Mouse (Mus musculus): ENCODE data around the gene Rin1. TPM values are rescaled to one million over a fixed set of nuclear protein-coding genes. Genes with fewer than 3 reads are reported as not detected.
"Not testable (repeated sequence)": the region's sequence is repeated elsewhere in the genome, so short reads cannot be mapped to it uniquely, and the experiment has no call there.

Rin1 gene
- 2.6 and 4.4 TPM in 2 replicates for polyA plus RNA-seq (2015; fragmentation: Nextera tagmentation; extraction: Ambion mirVana)

DNA sequence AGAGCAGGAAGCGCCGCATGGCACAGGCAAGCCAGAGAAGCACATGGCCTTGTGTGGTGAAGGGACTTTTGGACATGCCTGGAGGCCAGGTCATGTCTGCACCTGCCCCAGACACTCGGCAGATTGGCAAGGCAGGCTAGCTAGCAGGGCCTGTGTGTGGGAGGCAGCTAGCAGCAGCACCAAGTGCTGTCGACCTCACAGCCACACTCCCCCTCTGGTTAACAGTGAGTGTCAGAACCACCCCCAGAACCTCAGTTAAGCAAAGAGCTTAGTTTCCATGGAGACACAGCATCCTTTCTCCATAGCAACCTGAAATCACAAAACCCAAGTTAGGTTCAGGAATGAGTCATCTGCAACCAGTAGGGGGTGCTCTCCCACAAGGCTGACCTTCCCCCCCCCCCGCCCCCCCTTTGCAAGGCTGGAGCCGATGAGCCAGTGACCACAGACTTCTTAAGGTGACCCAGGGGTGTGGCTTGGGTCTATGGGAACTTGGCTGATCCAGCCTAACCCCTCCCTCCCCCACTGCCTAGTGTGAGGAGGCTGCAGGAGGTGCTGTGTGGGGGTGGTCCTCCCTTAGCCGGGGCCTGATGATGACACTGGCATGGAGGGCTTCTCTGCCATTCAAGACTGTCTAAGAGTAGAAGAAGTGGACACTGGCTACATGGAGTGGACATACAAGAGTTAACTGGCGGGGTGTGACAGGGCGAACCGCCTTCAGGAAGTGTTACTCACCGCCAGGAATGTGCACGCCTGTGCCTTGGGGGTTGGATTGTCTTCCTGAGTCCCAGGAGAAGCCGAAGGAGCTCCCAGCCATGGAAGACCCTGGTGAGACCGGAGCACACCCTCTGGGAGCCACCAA is at the start of gene Rin1:
Gene Rin1 (plus strand): TSS at position 435 of the 859 bp plus-strand sequence.
- H3K4me2 ChIP-seq (replicated peaks), result peak within 1 kb of the TSS; percentile 40
- peaks cover 32% of the 10 kb centered on the region for H3K4me1 ChIP-seq
- H3K4me3 ChIP-seq (replicated peaks), result peak within 1 kb of the TSS; percentile 29
- H3K27me3 ChIP-seq, result peaks cover 31% of the 10 kb centered on the region
- H3K36me3 ChIP-seq, result peaks cover 39% of the 10 kb centered on the region
- no peak within 1 kb of the TSS for H3K9ac ChIP-seq
- WGBS, result 15% methylated on average over 14 of the region's 14 CpGs
- H3K9me3 ChIP-seq (replicated peaks), result no peaks in the 10 kb centered on the region
- no peak for ATAC-seq (ENCODE audit: insufficient number of reproducible peaks, low FRiP score, low TSS enrichment, low read depth)
- 0 out of 2 replicates have a peak within 1 kb of the TSS, but pooled peaks have one; percentile 28 for H3K27ac ChIP-seq (replicated peaks)

GRCm38 (mm10) chr19:5001666-5002406 is 48.4 kb upstream of the Rin1 start:
- Histone ChIP-seq H3K9me3 (replicated peaks) (no peaks in the 10 kb centered on the region), H3K4me1 (peaks cover 10% of the 10 kb centered on the region), H3K4me3 (replicated peaks) (peak overlapping the region; percentile 25), H3K36me3 (no peaks in the 10 kb centered on the region), H3K9ac (peak overlapping the region; percentile 21; the same call in 1 of the 2 replicates), H3K27ac (replicated peaks) (peak overlapping the region; percentile 35), H3K4me2 (replicated peaks) (peak overlapping the region; percentile 47), H3K27me3 (peaks cover 28% of the 10 kb centered on the region)
- peak; percentile 89 for ATAC-seq (ENCODE audit: insufficient number of reproducible peaks, low FRiP score, low TSS enrichment, low read depth)
- under 1% methylated on average over 39 of the region's 39 CpGs for WGBS

DNA sequence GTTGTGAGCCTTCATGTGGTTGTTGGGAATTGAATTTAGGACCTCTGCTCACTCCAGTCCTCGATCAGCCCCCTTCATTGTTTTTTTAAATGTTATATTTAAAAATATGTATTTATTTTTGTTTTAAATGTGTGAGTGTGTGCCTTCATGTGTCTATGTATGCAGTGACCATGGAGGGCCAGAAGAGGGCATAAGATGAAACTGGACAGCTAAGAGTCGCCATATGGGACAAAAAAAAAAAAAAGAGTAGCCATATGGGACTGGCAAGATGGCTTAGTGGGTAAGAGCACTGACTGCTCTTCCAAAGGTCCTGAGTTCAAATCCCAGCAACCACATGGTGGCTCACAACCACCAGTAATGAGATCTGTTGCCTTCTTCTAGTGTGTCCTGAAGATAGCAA is 46.6 kb upstream of the Rin1 start:
- not testable (repeated sequence) for H3K4me2 ChIP-seq (replicated peaks); ATAC-seq (ENCODE audit: insufficient number of reproducible peaks, low FRiP score, low TSS enrichment, low read depth); H3K9me3 ChIP-seq (replicated peaks); H3K27ac ChIP-seq (replicated peaks); H3K36me3 ChIP-seq; H3K4me3 ChIP-seq (replicated peaks); H3K9ac ChIP-seq
- H3K4me1 ChIP-seq, result peaks cover 10% of the 10 kb centered on the region
- WGBS, result 45% methylated on average over 2 of the region's 2 CpGs
- H3K27me3 ChIP-seq, result peaks cover 19% of the 10 kb centered on the region; the same call in 1 of the 2 replicates

GRCm38 (mm10) chr19:5004925-5005324 is 45.4 kb upstream of the Rin1 start:
- peaks cover 10% of the 10 kb centered on the region for H3K4me1 ChIP-seq
- H3K36me3 ChIP-seq, result no peaks in the 10 kb centered on the region
- no peak overlapping the region for H3K4me2 ChIP-seq (replicated peaks)
- no peak overlapping the region for H3K9ac ChIP-seq
- no peaks in the 10 kb centered on the region for H3K9me3 ChIP-seq (replicated peaks)
- 60% methylated on average over 4 of the region's 4 CpGs for WGBS
- ATAC-seq (ENCODE audit: insufficient number of reproducible peaks, low FRiP score, low TSS enrichment, low read depth), result no peak
- H3K27ac ChIP-seq (replicated peaks), result no peak overlapping the region
- peaks cover 7% of the 10 kb centered on the region; the same call in 1 of the 2 replicates for H3K27me3 ChIP-seq
- H3K4me3 ChIP-seq (replicated peaks), result no peak overlapping the region

GRCm38 (mm10) chr19:5013138-5013537 is 37.1 kb upstream of the Rin1 start:
- H3K9ac ChIP-seq, result no peak overlapping the region
- H3K4me3 ChIP-seq (replicated peaks), result no peak overlapping the region
- 0 out of 2 replicates have a peak, but pooled peaks cover 3% of the 10 kb centered on the region for H3K27me3 ChIP-seq
- no peaks in the 10 kb centered on the region for H3K9me3 ChIP-seq (replicated peaks)
- H3K36me3 ChIP-seq, result no peaks in the 10 kb centered on the region
- WGBS, result 54% methylated on average over 8 of the region's 8 CpGs
- no peak for ATAC-seq (ENCODE audit: insufficient number of reproducible peaks, low FRiP score, low TSS enrichment, low read depth)
- H3K27ac ChIP-seq (replicated peaks), result no peak overlapping the region
- peaks cover 11% of the 10 kb centered on the region for H3K4me1 ChIP-seq
- H3K4me2 ChIP-seq (replicated peaks), result no peak overlapping the region

DNA sequence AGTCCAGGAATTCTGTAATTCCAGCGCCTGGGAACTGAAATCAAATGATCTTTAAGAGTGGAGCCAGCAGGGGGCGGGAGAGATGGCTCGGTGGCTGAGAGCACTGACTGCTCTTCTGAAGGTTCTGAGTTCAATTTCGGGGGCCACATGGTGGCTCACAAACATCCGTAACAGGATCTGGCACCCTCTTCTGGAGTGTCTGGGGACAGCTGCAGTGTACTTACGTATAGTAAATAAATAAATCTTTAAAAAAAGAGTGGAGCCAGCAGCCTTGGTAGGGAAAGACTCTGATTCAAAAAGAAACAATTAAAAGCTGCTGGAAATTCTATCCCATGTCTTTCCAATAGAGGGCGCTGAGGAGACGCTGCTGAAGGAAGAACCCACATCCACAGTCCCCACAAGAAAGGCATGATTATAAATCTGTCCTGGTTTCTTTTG is 35.3 kb upstream of the Rin1 start:
- H3K4me3 ChIP-seq (replicated peaks), result no peak overlapping the region

GRCm38 (mm10) chr19:5016221-5016742 is 34.0 kb upstream of the Rin1 start:
- H3K9me3 ChIP-seq (replicated peaks), result no peaks in the 10 kb centered on the region
- peak; percentile 58 for ATAC-seq (ENCODE audit: insufficient number of reproducible peaks, low FRiP score, low TSS enrichment, low read depth)
- H3K4me1 ChIP-seq, result peaks cover 11% of the 10 kb centered on the region
- no peak overlapping the region for H3K4me3 ChIP-seq (replicated peaks)
- H3K36me3 ChIP-seq, result no peaks in the 10 kb centered on the region
- H3K9ac ChIP-seq, result 0 out of 2 replicates have a peak overlapping the region, but pooled peaks have one; percentile 4
- peak overlapping the region; percentile 75 for H3K27ac ChIP-seq (replicated peaks)
- H3K27me3 ChIP-seq, result 0 out of 2 replicates have a peak, but pooled peaks cover 3% of the 10 kb centered on the region
- 22% methylated on average over 10 of the region's 10 CpGs for WGBS
- peak overlapping the region; percentile 25 for H3K4me2 ChIP-seq (replicated peaks)

More for the DNA sequence above, 35.3 kb upstream of the Rin1 start:
- no peak overlapping the region for H3K4me2 ChIP-seq (replicated peaks)
- no peak for ATAC-seq (ENCODE audit: insufficient number of reproducible peaks, low FRiP score, low TSS enrichment, low read depth)
- H3K9me3 ChIP-seq (replicated peaks), result no peaks in the 10 kb centered on the region
- H3K9ac ChIP-seq, result no peak overlapping the region
- 0 out of 2 replicates have a peak, but pooled peaks cover 3% of the 10 kb centered on the region for H3K27me3 ChIP-seq
- H3K4me1 ChIP-seq, result peaks cover 11% of the 10 kb centered on the region
- H3K36me3 ChIP-seq, result no peaks in the 10 kb centered on the region
- no peak overlapping the region for H3K27ac ChIP-seq (replicated peaks)
- 10% methylated on average over 8 of the region's 8 CpGs for WGBS

DNA sequence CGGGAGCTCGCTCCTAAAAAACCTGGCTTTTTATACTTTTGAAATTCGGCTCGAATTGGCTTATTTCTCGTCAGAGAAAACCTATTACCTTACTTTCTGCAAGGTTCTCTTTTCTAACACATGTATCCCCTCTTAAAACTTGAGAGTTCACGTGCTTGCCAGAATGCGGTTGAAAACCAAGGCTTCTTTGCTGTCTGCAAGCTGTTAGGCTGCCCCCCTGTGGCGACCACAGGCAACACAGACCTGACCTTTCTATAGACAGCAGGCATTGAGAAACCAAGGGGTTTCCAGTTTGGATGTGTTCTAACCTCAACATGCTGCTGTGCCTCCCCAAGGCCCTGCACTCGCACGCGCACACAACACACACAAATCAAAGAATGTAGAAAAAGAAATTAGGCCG is 33.5 kb upstream of the Rin1 start:
- Histone ChIP-seq H3K4me3 (replicated peaks) (no peak overlapping the region), H3K27ac (replicated peaks) (peak overlapping the region; percentile 75), H3K9ac (0 out of 2 replicates have a peak overlapping the region, but pooled peaks have one; percentile 4), H3K4me2 (replicated peaks) (peak overlapping the region; percentile 25), H3K27me3 (0 out of 2 replicates have a peak, but pooled peaks cover 3% of the 10 kb centered on the region), H3K36me3 (no peaks in the 10 kb centered on the region), H3K9me3 (replicated peaks) (no peaks in the 10 kb centered on the region), H3K4me1 (peaks cover 11% of the 10 kb centered on the region)
- WGBS, result 21% methylated on average over 12 of the region's 12 CpGs
- no peak for ATAC-seq (ENCODE audit: insufficient number of reproducible peaks, low FRiP score, low TSS enrichment, low read depth)

GRCm38 (mm10) chr19:5017611-5018010 is 32.7 kb upstream of the Rin1 start:
- no peaks in the 10 kb centered on the region for H3K27me3 ChIP-seq
- peaks cover 11% of the 10 kb centered on the region for H3K4me1 ChIP-seq
- no peak overlapping the region for H3K4me2 ChIP-seq (replicated peaks)
- H3K27ac ChIP-seq (replicated peaks), result no peak overlapping the region; the same call in 1 of the 2 replicates
- H3K9me3 ChIP-seq (replicated peaks), result no peaks in the 10 kb centered on the region
- ATAC-seq (ENCODE audit: insufficient number of reproducible peaks, low FRiP score, low TSS enrichment, low read depth), result no peak
- no peak overlapping the region for H3K9ac ChIP-seq
- WGBS, result 73% methylated on average over 4 of the region's 4 CpGs
- no peak overlapping the region for H3K4me3 ChIP-seq (replicated peaks)
- no peaks in the 10 kb centered on the region for H3K36me3 ChIP-seq

- H3K27me3 ChIP-seq, result no peaks in the 10 kb centered on the region
- no peak overlapping the region for H3K4me3 ChIP-seq (replicated peaks)
- ATAC-seq (ENCODE audit: insufficient number of reproducible peaks, low FRiP score, low TSS enrichment, low read depth), result no peak
- H3K9me3 ChIP-seq (replicated peaks), result no peaks in the 10 kb centered on the region
- peaks cover 11% of the 10 kb centered on the region for H3K4me1 ChIP-seq
- H3K4me2 ChIP-seq (replicated peaks), result no peak overlapping the region
- WGBS, result 57% methylated on average over 3 of the region's 3 CpGs
- H3K9ac ChIP-seq, result no peak overlapping the region
- peak overlapping the region; percentile 31; the same call in 1 of the 2 replicates for H3K27ac ChIP-seq (replicated peaks)
- no peaks in the 10 kb centered on the region for H3K36me3 ChIP-seq
Measured at GRCm38 (mm10) chr19:5018191-5018590, 32.1 kb upstream of the Rin1 start.

DNA sequence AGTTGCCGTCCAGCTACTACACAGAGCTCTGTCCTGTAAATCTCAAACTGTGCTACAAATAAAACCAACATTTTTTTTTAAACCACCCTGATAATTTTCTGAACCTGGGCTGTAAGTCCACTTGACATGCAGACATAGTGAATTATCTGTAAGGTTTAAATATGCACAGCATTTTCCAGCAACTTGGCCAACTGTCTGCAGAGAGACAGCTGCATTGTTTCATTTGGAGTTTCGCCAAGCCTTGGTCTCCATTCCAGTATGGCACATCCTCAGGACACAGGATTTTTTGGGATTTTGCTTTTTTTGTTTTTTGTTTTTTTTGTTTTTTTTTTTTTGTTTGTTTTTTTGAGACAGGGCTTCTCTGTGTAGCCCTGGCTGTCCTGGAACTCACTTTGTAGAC is 28.9 kb upstream of the Rin1 start:
- H3K4me3 ChIP-seq (replicated peaks), result no peak overlapping the region
- H3K4me2 ChIP-seq (replicated peaks), result no peak overlapping the region
- no peaks in the 10 kb centered on the region for H3K27me3 ChIP-seq
- ATAC-seq (ENCODE audit: insufficient number of reproducible peaks, low FRiP score, low TSS enrichment, low read depth), result no peak
- H3K4me1 ChIP-seq, result peaks cover 10% of the 10 kb centered on the region
- 87% methylated on average over 2 of the region's 2 CpGs for WGBS
- no peaks in the 10 kb centered on the region for H3K9me3 ChIP-seq (replicated peaks)
- H3K9ac ChIP-seq, result no peak overlapping the region
- H3K27ac ChIP-seq (replicated peaks), result no peak overlapping the region
- 0 out of 2 replicates have a peak, but pooled peaks cover under 1% of the 10 kb centered on the region for H3K36me3 ChIP-seq
